Mouse (Mus musculus) B cell, adult (primary cell): ENCODE results near the gene Ctla2b. TPM values are rescaled to one million over a fixed set of nuclear protein-coding genes. Genes with fewer than 3 reads are reported as not detected.

Experiments
- total RNA-seq: library from RNA; stranded (reverse); gene quantifications from 4 replicates; pipeline ENCODE4 v1.2.4, GENCODE M21; 2023; ENCODE audit not compliant: inconsistent age

Ctla2b gene
- total RNA-seq = 0.87 to 1.5 TPM (median 1.3 TPM) in 4 replicates

DNA sequence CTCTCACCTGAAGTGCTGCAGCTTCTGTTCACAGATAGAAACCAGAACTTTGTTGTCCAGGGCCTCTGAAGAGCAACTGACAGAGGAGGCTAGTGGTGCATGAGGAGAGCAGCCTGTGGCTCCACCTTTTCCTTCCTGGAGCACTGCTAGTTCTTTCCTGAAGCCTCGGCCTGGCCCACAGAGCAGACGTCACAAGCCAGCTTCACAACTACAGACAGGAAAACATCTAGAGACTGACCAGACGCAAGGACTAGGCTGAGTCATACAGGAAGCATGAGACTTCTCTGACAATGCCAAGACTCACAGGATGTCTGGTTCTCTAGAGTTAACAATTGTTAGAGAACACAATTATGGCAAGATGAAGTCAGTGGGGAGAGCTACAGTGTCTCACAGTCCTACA is at the start of gene Ctla2b:
Gene Ctla2b (minus strand): TSS at position 120 of the 400 bp plus-strand sequence.

DNA sequence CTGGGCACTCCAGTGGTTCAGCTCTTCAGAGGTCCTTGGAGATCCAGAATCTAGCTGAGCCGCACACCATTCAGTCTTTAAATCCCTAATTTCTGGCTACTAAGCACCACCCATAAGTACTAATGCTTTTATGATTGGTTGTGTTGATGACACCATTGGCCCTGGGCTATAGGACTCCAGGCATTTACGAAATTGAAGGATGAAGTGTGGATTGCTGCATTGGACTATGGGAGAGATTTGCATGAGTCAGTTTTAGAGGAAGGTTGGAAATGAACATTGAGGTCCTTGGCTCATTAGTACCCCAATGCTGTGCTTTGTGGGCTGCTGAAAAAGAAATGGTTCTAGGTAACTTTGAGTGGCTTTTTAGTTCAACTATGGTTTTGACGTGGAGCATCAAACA is 44.6 kb upstream of the Ctla2b start, which contains the start of gene Tpbpa:
Gene Tpbpa (minus strand): TSS at position 101 of the 400 bp plus-strand sequence.

DNA sequence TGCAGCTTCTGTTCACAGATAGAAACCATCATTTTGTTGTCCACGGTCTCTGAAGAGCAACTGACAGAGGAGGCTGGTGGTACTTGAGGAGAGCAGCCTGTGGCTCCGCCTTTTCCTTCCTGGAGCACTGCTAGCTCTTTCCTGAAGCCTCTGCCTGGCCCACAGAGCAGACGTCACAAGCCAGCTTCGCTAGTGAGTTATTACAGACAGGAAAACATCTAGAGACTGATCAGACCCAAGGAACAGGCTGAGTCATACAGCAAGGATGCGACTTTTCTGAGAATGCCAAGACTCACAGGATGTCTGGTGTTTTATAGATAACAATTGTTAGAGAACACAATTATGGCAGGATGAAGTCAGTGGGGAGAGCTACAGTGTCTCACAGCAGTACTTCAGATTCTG is 39.3 kb upstream of the Ctla2b start, which contains the start of the genes Gm49391 and Ctla2a:
Gene Gm49391 (minus strand): TSS at position 72 of the 402 bp plus-strand sequence.
Gene Ctla2a (minus strand): TSS at position 126 of the 402 bp plus-strand sequence.

DNA sequence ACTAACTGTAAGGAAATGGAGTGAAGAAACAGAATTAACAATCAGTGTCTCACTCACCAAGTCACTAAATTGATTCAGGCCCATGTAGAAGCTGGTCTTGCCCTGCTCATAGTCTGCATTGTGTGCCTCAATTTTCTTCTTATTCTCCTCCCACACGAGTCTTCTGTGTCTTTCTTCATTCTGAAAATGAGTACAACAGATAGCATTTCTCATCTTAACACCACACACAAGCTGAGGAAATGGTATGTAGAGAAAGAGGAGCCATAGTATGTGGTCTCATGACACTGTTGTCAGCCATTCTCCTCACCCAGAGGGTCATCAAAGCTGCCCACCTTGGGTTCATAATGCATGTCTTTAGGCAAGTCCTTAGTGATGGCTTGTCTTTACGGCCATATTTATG is 38.2 kb upstream of the Ctla2b start, which contains the start of gene Gm49393:
Gene Gm49393 (minus strand): TSS at position 101 of the 400 bp plus-strand sequence.

DNA sequence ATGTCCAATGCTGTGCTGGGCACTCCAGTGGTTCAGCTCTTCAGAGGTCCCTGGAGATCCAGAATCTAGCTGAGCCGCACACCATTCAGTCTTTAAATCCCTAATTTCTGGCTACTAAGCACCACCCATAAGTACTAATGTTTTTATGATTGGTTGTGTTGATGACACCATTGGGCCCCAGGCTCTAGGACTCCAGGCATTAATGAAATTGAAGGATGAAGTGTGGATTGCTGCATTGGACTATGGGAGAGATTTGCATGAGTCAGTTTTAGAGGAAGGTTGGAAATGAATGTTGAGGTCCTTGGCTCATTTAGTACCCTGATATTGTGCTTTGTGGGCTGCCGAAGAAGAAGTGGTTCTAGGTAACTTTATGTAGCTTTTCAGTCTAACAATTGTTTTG is 7.5 kb upstream of the Ctla2b start, which contains the start of gene Tpbpb:
Gene Tpbpb (minus strand): TSS at position 101 of the 400 bp plus-strand sequence.

DNA sequence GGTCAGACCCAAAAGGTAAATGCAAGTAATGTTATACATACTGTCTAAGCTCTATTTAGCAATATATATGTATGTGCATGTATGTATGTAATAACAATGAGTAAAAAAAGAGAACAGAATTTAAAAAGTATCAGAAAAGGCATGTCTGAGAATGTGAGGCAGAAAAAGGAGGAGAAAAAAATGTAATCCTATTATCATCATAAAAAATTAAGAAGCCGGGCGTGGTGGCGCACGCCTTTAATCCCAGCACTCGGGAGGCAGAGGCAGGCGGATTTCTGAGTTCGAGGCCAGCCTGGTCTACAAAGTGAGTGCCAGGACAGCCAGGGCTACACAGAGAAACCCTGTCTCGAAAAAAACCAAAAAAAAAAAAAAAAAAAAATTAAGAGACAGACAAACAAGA is 453 bp downstream of the Ctla2b start, which contains the start of gene Gm49392:
Gene Gm49392 (minus strand): TSS at position 101 of the 400 bp plus-strand sequence.

DNA sequence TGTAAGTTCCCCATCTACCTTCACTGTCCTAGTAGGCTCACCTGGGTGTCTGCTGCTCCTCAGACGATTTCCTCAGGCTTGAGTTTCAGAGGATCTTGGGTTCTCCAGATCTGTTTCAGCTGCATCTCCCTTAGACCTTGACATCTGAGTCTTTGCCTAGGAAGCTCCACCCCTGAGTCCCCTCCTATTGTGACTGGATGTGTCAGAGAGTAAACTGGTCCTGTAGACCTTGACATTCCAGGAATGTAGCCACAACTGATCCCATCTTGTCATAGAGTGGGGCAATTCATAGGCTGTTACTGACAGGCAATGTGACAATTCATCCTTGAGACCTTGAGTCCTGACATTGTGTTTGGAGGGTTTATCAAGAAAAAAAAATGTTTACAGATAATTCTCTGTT is 33.0 kb downstream of the Ctla2b start, which contains the start of gene 4930486L24Rik:
Gene 4930486L24Rik (minus strand): TSS at position 195 of the 400 bp plus-strand sequence.

Other genes starting within 250 kb of the Ctla2b start
- gene BC051665, start 111.1 kb downstream of the Ctla2b start, total RNA-seq = not detected in 4 replicates
- not detected in 4 replicates for gene Ctsll3, start 94.6 kb downstream of the Ctla2b start, total RNA-seq
- not detected in 4 replicates for gene 4930486L24Rik, start 33.0 kb downstream of the Ctla2b start, total RNA-seq
- gene Gm49392, start 553 bp downstream of the Ctla2b start, total RNA-seq = not detected in 4 replicates
- gene Tpbpb, start 7.4 kb upstream of the Ctla2b start, total RNA-seq = not detected in 4 replicates
- not detected in 4 replicates for gene Gm49393, start 38.1 kb upstream of the Ctla2b start, total RNA-seq
- 0.51 to 1.2 TPM in 2 of 4 replicates, not detected in the others for gene Gm49391, start 39.1 kb upstream of the Ctla2b start, total RNA-seq
- gene Ctla2a, start 39.2 kb upstream of the Ctla2b start, total RNA-seq = 2.4 to 5.6 TPM (median 3.4 TPM) in 4 replicates
- gene Tpbpa, start 44.5 kb upstream of the Ctla2b start, total RNA-seq = not detected in 4 replicates
- gene Ctsj, start 108.5 kb upstream of the Ctla2b start, total RNA-seq = not detected in 4 replicates
- gene Ctsq, start 143.2 kb upstream of the Ctla2b start, total RNA-seq = not detected in 4 replicates